Mouse (Mus musculus): ENCODE measurements around the gene Fnip2.

Gene Fnip2

DNA sequence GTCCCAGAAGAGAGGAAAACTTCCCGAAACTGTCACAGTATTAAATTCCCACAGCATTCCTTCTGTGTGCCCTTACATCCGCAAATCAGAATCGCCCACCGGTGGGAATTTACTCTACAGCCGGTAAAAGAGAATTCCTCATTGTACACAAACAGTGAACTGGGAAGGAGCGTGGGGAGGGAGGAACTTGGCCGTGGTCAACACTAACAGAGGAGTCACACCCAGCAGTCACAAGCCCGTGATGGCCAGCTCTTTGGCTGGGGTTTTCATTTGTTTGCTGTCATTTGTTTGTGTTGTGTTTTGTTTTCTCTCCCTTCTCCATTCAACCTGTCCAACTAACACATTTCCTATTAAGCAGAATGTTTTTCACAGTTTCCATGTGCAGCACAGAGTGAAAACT, 39.7 kb downstream of the Fnip2 start:
- no peak for DNase-seq

DNA sequence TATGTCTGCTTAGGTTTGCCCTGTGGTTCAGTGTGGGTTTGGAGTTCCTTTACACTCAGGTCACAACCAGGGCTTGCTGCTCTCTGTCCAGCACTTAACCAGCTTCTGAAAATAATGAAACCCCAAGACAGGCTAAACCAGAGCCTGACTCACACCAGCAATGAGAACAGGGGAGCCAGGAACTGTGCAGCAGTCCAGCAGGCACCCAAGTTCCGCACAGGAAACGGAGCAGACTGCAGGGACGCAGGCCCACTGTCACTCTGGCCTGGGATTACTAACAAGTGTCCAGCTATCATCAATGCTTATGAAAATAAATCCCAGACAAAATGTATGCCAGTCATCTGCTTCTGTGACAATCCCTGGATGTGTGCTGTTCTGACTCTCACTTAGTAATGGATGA, 40.1 kb downstream of the Fnip2 start:
- DNase-seq, result no peak

DNA sequence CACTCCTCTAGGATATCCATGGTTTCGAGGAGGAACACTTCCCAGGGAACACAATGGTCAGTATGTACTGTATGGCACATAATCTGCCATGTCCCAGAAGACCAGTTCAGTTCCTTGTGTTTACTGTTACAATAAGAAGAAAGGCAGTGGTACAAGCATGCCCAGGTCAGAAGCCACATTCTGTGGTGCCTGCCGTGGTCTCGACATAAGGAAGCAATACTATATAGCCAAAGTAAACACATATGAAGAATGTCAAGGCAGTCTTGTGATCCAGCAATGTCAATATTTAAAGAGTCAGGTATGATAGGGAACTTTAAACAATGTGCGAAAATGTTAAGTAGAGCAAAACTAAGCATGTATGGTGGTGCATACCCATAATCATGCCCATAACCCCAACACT, 44.2 kb downstream of the Fnip2 start:
- no peak for DNase-seq

DNA sequence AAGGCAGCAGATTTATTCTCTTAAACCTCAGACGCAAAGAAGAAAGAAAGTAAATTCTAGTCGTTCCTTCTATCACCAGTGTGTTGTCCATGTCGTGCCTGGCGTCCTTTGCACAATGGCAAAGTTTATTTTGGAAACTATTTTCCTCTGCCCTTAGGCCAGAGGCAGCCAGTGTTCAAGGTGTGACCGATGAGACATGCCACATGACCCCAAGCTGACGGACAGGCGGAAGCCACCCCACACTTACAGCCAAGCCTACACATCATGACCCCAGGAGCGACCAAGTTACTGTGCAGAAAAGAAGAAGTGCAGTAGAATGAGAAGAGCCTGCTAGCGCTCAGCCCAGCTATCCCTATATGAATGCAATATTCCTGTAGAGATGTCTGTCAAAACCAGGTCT, 47.7 kb downstream of the Fnip2 start:
- DNase-seq, result no peak

DNA sequence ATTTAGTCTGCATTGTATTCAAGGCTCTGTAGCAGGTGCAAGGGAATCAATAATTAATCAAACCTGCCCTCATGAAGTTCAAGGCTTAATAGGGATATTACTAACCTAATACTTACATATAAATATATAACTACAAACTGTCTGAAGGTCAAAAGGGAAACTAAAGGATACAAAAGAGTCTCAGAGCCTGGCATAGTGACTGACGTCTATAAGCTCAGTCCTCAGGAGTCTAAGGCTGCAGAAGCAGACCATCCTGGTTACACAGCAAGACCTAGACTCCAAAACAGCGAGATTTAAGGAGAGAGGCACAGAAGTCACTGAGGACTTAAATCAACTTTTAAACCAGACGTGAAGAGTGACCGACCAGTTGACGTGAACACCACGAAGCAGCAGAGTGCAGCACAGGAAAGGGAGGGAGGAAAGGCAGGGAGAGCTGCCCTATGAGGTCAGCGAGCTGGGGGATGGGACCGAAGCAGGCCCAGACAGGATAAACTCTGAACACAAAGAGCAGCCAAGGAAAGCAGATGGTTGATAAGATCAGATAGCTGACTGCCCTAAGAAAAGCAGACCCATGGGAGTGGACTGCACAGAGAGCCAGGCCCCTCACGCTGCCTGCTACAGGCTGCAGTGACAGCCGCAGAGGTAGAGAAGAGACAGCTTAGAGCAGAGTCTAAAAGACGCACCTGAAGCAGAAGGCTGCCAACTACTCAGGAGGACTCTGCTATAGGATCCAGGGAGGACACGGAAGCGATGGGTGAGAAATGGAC, 48.7 kb downstream of the Fnip2 start:
- peak; percentile 81 for DNase-seq

DNA sequence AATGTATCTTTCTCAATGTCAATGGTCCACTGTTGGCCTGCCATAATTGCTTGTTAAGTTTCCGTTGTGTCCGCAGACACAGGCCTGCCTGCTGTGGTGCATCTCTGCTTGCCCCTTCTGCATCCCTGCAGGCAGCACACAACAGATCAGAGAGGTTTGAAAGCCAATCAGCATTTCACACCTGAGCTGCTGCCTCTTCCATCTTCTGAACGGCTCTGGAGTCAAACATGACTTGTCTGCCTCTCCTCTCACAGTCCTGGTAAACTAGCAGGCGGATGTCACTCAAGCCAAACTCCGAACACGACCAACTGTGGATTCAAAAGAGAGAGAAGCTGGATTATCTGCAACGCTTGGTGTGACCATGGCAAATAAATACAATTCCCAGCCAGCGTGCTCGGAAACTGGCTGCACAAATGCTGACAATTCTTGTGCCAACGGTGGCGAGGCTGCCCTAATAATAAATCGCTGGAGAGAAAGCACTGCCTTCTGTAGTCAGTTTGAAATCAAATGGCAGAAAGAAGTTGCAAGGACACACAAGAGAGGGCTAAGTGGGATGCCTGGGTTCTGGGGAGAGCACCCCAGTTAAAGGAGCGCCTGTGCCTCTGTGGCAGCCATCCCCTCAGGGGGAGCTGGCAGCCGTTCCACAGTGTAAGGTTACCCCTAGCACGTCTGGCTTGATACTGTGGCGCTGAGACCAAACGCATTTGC, 49.6 kb downstream of the Fnip2 start:
- peak; percentile 78 for DNase-seq

DNA sequence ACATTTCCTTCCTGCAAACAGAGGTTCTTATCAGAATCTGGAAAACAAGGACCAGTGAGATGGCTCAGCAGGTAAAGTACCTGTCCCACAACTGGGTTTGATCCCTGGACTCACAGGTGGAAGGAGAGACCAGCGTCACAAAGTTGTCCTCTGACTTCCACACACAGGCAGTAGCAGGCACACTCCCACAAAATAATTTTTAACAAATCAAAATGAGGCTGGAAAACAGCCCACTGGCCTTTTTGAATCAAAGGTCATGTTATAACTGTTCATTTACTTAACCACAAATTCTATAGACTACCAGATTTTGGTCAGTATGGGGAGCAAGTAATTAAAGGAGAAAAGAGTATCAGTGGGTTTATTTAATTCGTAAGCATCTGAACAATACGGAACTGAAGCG, 50.6 kb downstream of the Fnip2 start:
- no peak for DNase-seq

DNA sequence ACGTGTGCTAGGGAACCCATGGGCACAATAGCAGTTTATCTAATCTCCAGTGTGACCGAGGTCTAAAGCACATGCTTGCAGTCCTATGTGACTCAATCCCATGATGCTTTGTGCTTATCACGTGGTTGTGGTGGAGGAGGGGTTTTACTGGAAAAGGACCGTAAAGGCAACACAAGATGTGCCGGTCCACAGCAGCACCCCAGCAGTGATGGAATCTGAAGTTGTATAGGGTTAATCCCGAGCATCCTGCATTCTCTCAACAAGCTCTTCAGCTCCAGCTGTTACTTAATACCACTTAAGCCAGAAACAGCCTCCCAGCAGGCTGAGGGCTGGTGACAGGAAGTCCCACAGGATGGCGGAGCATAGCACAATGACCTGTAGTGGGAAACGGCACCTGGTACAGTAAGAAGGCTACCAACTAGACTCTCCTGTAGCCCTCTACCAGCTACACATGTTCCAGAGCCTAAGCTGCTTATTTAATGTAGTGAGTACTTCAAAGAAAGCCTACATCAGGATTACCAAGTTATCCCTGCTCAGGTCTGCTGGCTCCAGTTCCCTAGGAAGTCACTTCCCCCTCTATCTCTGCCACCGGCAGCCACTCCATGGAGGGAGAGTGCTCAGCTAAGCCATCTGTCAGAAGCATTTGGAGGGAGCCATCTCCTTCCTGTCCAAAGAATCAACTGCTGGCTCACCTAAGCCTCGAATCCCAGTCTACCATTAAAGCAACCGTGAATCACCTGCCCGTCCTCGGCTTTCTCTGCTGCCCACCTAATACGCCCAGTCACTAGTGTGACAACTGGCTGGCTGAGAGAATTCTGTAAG, 51.3 kb downstream of the Fnip2 start:
- peak; percentile 83 for DNase-seq

DNA sequence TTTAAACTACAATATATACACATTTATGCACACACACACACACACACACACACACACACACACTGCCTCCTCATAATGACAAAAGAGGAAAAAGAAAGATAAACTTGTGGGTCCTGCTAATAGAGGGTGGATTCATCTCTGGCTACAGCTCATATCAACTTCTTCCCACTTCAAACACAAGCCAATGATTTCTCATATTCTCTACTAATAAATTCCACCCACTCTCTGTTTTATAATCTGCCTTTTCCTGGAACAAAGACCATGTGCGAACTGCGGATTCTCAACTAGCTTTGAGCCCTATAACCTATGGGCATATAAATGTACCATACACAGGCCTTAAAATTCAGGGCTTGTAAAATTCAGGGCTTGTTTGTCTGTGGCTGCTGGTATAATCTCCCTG, 53.3 kb downstream of the Fnip2 start:
- DNase-seq, result no peak

DNA sequence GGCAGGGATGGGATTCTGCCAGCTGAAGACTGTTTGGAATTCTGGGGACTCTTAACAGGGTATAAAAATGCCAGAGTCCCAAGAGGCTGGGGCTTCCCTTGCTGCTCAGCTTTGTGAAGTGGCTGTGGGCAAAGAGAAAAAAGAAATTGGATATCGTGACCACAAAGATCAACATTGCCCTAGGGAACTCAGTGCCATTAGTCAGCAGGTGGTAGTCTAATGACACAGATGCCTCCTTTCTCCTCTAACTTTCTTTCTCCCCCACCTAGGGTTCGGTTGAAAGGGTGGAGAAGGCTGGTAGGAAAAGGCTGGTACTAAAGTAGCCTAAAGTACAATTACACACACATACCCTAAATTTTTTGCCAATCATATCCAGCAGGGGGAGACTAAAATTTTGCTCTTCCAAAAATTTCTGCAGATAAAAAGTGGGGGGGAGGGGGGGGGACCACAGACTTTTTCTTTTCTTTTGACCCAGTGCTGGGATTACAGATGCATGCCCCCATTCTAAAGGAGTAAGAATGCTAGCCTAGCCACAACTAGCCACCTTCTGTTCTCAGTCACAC, 66.3 kb downstream of the Fnip2 start:
- no peak for DNase-seq

DNA sequence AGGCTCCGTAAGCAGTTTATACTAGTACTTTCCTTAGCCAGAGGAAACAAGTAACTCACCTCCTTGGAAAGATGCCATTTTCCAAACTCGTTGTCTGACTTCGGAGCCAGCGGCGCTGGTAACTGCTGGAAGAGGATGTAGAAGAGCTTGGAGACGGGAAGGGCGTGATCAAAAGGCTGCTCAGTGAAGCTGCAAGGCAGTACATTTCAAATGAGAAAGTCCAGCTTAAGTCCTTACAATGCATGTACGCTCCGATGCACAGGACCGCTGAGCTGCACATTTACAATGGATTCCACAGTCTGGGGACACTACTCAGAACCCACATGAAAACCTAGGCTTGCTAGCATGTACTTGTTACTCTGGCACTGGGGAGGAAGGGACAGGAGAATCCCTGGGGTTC, 67.3 kb downstream of the Fnip2 start:
- DNase-seq, result no peak

DNA sequence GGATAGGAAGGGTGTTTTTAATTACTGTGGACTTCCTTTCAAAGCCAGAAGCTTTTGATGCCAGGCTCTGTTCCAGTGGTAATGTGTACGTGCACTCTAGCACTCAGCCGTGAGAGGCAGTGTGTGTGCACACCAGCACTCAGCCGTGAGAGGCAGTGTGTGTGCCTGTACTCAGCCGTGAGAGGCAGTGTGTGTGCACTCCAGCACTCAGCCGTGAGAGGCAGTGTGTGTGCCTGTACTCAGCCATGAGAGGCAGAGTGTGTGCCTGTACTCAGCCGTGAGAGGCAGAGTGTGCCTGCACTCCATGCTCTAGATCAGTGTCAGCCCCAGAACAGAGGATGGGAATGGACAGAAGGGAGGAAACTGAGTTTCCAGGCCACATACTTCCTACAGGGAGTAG, 70.9 kb downstream of the Fnip2 start:
- no peak for DNase-seq

DNA sequence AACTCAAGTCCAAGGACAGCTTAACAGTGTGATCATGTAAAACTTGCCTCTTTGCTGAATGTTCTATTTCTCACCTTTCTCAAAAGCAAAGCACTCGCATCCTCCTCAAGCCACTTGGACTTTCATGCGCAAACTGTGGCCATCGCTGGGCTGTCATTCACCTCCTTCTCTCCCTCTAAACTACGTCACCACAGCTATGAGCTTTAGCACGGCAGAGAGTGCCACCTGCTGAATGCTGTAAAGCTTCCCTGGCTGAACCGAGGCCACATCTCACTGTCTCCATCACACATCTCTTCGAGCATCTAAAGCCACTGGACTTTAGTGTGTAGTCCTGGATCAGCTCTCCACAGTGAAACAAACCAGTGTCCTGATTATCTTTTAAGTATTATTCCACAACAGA, 72.4 kb downstream of the Fnip2 start:
- no peak for DNase-seq

DNA sequence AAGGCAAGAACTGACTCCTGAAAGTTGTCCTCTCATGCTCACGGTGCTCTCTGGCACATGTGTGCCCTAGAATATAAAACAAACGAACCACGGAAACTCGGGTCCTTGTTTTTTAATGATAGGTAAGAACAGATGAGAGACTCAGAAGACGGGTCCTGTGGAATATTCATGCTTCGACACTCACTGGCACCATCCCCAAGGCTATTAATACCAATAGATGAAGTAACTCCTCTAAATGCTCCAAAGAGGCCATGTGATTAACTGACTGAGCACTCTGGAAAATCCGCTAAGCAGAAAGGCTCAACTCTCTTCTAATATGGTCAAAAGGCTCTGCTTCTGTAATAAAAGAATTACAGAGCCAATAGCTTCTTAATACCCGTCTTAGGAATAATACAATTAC, 73.6 kb downstream of the Fnip2 start:
- DNase-seq, result no peak

DNA sequence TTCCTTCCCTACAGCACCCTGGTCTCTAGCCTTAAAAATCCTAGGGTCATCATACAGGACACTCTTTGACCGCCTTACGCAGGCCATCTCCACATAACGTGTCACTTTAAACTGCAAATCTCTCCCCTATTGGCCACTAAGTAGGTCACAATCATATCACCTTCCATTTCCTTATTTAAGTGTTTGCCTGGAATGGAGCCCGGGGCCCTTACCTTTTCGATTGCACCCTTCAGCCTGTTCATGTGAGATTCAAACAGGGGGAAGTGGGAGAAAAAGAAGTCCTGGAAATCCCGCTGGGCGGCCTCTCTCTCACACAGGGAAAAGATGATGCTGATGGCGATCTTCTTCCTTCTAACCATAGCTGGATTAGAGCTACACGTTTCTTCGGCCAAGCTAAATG, 74.5 kb downstream of the Fnip2 start:
- DNase-seq, result no peak

DNA sequence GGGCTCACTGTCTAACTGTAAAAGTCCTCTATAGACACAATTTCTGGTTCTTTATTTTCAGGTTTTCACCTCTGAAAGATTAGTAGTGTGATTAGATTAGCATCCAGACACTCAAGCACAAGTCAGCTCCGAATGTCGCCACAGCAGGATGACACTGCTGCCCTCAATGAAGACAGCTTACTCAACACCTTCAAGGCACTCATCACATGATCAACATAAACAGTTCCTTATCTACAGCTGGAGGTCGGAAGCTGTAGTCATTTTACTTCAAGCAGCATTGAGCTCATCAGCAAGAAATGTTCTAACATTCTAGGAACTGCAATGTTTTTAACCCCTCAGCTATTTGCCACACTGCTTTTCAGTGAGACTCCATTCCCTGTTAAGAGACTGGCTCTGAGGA, 76.0 kb downstream of the Fnip2 start:
- no peak for DNase-seq

DNA sequence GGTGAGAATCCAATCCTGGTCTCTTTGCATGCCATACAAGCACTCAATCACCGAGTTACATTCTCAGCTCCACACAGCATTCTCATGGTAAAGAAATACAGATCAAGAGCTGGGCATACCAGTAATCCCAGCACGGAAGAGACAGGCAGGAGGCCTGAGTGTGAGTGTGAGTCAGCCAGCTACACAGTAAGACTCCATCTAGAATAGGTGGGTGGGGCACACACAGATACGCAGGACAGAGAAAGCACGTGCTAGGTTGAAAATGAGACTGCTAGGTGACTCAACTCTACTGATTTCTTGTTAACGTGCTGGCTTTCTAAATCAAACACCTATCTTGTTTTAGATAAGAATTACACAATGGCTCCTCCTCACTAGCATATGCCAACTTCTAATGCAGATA, 77.5 kb downstream of the Fnip2 start:
- no peak for DNase-seq

DNA sequence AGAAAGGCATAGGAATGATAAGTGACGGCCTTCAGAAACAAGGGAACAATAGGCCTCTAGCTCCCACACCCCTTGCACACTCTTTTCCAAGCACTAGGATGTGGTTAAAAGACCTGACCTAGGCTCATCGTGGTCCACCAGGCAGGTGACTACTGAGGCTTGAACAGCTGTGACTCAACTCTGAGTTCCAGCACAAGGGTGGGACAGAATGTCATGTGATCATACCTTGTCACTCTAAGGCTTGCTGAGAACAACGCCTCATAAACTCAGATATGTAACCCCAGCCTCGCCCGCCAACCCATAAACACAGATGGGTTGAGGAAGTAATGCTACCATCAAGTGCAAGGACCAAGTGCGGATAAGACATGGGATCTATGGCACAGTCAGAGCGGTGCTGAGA, 79.6 kb downstream of the Fnip2 start:
- no peak for DNase-seq

DNA sequence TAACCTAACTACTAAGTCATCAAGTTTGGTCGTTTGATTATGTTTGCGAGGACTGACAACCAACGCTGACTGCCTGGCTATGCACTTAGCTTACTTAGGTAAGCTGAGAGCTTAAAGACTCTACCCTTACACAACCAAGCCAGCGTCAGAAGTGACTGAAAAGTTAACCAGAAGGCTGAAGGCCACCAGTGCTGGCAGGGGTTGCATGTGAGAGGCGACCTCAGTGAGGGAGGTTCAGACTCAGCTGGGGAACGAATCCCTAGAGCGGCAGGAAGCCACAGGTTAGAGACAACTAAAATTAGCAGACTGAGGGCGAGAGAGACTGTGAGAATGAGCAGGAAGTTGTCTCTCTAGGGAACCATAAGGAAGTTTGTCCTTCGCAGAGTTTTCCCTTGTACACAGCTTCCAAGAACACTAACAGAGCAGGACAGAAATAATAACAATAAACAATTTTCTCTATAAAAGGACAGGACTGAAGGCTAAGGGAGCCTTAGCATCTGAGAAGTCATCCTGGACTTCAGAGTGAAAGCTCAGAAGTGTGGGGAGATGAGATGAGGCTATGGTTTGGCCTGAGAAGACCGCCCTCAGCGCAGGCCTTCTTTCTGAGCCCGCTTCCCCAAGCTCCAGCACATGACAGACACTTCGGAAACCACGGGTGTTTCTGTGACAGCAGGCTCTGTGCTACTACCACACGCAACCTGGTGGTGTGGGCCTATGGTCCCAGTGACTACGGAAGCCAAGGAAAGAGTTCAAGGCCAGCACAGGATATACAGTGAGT, 83.1 kb downstream of the Fnip2 start:
- no peak for DNase-seq

DNA sequence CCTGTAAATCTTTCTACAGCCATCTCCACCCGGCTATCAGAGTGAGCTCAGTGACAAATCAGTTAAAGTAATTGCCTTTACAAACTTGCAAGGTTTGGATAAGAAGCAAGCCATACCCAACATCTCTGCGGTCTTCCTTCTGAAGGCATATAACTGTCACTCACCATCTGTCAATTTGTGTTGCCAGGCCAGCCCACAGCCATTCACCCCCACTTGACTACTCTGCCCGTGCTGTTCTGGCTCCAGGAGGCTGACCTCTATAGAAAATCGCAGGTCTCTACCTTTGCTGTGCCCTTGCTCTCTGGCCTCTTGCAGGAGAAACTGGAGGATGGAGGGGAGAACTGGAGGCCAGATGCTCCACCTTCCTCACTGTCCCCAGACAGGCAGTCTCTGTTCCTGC, 88.7 kb downstream of the Fnip2 start:
- no peak for DNase-seq

DNA sequence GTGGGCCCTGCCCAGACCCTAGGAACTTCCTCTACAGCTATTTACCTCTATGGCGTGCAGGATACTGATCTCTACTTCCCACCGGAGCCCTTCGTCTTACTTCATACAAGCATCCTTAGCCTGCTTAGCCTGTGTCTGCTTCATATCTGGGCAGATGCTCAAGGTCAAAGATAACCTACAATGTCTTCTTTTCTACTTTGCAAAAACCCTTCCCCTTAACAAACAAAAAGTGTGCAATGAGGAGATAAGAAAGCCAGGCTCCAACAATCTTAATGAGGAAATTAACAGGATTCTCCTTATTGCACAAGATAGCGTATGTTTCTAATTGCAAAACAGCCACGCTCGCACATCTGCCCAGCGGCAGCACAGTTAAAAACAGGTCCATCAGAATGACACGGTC, 89.2 kb downstream of the Fnip2 start:
- DNase-seq, result no peak

DNA sequence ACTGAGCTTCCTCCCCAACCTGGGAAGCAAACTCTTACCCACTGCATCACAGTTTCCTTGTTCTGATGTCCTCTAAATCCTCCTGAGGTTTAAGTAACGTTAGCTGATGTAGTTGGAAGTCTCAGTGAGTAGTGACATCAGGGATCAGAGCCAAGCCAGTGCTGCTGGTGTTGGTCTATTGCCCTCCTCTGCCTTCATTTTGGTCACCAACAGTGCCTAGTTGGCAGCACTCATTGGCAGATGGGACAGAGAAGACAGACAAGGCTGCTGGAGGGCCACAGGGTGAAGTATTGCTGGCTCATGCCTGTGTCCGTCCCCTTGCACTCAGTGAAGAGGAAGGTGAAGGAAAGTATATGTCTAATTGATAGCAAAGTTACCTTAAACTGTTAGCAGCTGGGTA, 91.6 kb downstream of the Fnip2 start:
- peak; percentile 61 for DNase-seq

DNA sequence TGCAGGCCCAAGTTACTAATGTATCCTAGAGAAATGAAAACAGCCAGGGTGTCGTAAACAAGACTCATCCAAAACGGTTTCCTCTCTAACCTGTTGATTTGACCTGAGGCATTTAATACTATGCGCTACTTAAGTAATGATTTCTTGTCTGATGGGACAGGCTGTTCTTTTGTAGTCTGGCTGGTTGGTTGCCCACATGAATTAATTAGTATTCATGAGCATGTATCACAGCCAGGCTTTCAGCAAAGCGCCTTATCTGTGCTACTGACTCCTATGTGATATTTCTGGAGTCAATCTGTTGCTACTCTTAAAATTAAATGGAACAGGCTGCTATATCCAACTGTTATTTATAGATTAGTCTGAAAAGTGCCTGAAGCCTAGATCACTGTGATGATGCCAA, 92.7 kb downstream of the Fnip2 start:
- no peak for DNase-seq
